Mouse (Mus musculus): Measurements from ENCODE around the gene Nisch.

- no peak for TF ChIP-seq POLR2A (IDR thresholded peaks at IDR 0.05; ENCODE audit: borderline replicate concordance, low read depth, low read length)
- TF ChIP-seq CTCF (IDR thresholded peaks at IDR 0.05; ENCODE audit: low read depth, low read length): no peak
These were observed 47.2 kb downstream of the Nisch start for GRCm38 (mm10) chr14:31169508-31169907.
